Mouse (Mus musculus) ES-E14 (cell line): ENCODE data around the gene Tsen15.

Source experiments
- CHD2 ChIP-seq: IDR thresholded peaks from 2 replicates; pipeline ENCODE4 v1.6.1; 2014; ENCODE audit warnings: mild to moderate bottlenecking, low read depth, low read length, inconsistent platforms
- HCFC1 ChIP-seq: IDR thresholded peaks from 2 replicates; pipeline ENCODE4 v1.6.1; 2012; ENCODE audit warnings: low read length, inconsistent platforms, borderline replicate concordance; ENCODE audit not compliant: insufficient read depth
- MAFK ChIP-seq: IDR thresholded peaks from 2 replicates; pipeline ENCODE4 v1.6.1; 2014; ENCODE audit warnings: mild to moderate bottlenecking, low read depth, low read length, inconsistent platforms; ENCODE audit not compliant: insufficient read depth
- ZC3H11A ChIP-seq: IDR thresholded peaks from 2 replicates; pipeline ENCODE4 v1.6.1; 2012; ENCODE audit warnings: low read depth, mild to moderate bottlenecking, inconsistent platforms, low read length, borderline replicate concordance

DNA sequence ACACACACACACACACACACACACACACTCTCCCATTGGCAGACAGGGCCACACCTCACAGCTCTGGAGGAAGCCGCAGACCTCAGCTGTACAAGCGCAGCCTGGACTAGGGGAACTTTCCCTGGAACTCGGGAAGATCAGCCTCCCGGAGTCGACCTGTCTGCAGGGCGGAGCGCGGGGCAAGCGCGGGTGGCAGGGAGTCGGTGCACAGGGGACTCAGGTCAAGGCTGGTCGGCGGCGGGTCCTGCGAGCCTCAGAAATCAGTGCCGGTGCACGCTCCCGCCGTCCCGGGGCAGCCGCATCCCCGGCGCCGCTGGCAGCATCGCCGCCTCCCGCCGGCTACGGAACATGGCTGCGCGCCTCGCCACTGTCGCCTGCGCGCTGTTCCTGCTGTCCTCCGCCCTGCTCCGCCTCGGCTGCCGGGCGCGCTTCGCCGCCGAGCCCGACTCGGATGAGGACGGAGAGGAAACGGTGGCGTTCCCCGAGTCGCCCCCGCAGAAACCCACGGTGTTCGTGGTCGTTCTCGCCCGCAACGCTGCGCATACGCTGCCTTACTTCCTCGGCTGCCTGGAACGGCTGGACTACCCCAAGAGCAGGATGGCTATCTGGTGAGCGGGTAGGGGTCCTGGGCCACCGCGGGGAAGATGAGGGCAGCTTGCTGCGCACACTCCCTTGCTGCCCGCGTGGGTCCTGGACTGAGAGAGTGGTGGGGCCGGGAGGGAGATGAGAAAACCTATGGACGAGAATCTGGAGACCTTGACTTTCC, 13.5 kb upstream of the Tsen15 start, which contains the start of gene Colgalt2:
- TF ChIP-seq ZC3H11A (no peak), CHD2 (no peak), HCFC1 (no peak), MAFK (no peak)
